Mouse (Mus musculus) lung, postnatal 0 days (tissue): ENCODE data around the gene Mindy4. TPM values are rescaled to one million over a fixed set of nuclear protein-coding genes. Genes with fewer than 3 reads are reported as not detected.

Source experiments
- ATAC-seq: fragments of 200-750 bp; cut with Nextera tagmentation; 2 replicates; pipeline ENCODE4 v1.8.0; 2017; ENCODE audit warnings: moderate library complexity
- DNase-seq: peaks from one replicate; pipeline ENCODE4 v3.0.0-alpha.2; 2016; ENCODE audit warnings: low spot score
- H3K27ac ChIP-seq: fragments of 300-500 bp; sonication (generic); 2 replicates; pipeline ENCODE4 v1.5.1; 2014; ENCODE audit warnings: antibody characterized with exemption, mild to moderate bottlenecking, low read length, mixed read lengths
- H3K27me3 ChIP-seq: fragments of 300-500 bp; sonication (generic); replicated peaks from 2 replicates; pipeline ENCODE4 v1.6.1; 2014; ENCODE audit warnings: low read length, mixed read lengths; ENCODE audit not compliant: insufficient read depth
- H3K36me3 ChIP-seq: fragments of 300-500 bp; sonication (generic); 2 replicates; pipeline ENCODE4 v1.6.1; 2014; ENCODE audit warnings: low read length, mixed read lengths; ENCODE audit not compliant: insufficient read depth
- H3K4me1 ChIP-seq: fragments of 300-500 bp; sonication (generic); 2 replicates; pipeline ENCODE4 v1.6.1; 2014; ENCODE audit warnings: antibody characterized with exemption, low read depth, low read length, mixed read lengths; ENCODE audit not compliant: insufficient read depth
- H3K4me2 ChIP-seq: fragments of 300-500 bp; sonication (generic); replicated peaks from 2 replicates; pipeline ENCODE4 v1.6.1; 2014; ENCODE audit warnings: low read depth, mild to moderate bottlenecking, low read length, moderate library complexity, mixed read lengths
- H3K4me3 ChIP-seq: fragments of 300-500 bp; sonication (generic); 2 replicates; pipeline ENCODE4 v1.5.1; 2014; ENCODE audit warnings: low read depth, low read length
- H3K9ac ChIP-seq: fragments of 300-500 bp; sonication (generic); replicated peaks from 2 replicates; pipeline ENCODE4 v1.6.1; 2014; ENCODE audit warnings: low read depth, mild to moderate bottlenecking
- H3K9me3 ChIP-seq: fragments of 300-500 bp; sonication (generic); 2 replicates; pipeline ENCODE4 v1.6.1; 2016; ENCODE audit warnings: low read length, mixed read lengths
- CTCF ChIP-seq: IDR thresholded peaks from 2 replicates; pipeline ENCODE4 v1.5.1; 2016; ENCODE audit warnings: antibody characterized with exemption, mild to moderate bottlenecking
- EP300 ChIP-seq: IDR thresholded peaks from 2 replicates; pipeline ENCODE4 v1.6.1; 2016; ENCODE audit warnings: antibody characterized with exemption, mild to moderate bottlenecking, control low read depth
- WGBS: fragments of 180-500 bp; shearing (Covaris S2); extraction: QIAGEN DNeasy Blood & Tissue Kit; methylation state at CpG from one replicate; pipeline ENCODE4 v1.1.7; 2014; 5-methylcytosine and 5-hydroxymethylcytosine counted together
- polyA plus RNA-seq: library from polyadenylated mRNA; unstranded; fragments of >200 nt; fragmentation: Nextera tagmentation; extraction: Ambion mirVana; gene quantifications from 2 replicates; pipeline ENCODE4 v1.2.1, GENCODE M21; 2015

Gene Mindy4
- polyA plus RNA-seq, 1 experiment from 2014 or later: 14.4 TPM

GRCm38 (mm10) chr6:55272952-55273351, 69.8 kb downstream of the Mindy4 start:
- Histone ChIP-seq H3K9ac (no peak overlapping the region), H3K36me3 (no peaks in the 10 kb centered on the region), H3K4me1 (peaks cover 14% of the 10 kb centered on the region), H3K27me3 (no peaks in the 10 kb centered on the region), H3K9me3 (no peaks in the 10 kb centered on the region), H3K4me3 (no peak overlapping the region), H3K4me2 (no peak overlapping the region), H3K27ac (no peak overlapping the region)
- no peak for TF ChIP-seq EP300
- TF ChIP-seq CTCF: no peak
- ATAC-seq (peak; percentile 27), DNase-seq (no peak)
- 62% methylated on average over 7 of the region's 7 CpGs for WGBS

DNA sequence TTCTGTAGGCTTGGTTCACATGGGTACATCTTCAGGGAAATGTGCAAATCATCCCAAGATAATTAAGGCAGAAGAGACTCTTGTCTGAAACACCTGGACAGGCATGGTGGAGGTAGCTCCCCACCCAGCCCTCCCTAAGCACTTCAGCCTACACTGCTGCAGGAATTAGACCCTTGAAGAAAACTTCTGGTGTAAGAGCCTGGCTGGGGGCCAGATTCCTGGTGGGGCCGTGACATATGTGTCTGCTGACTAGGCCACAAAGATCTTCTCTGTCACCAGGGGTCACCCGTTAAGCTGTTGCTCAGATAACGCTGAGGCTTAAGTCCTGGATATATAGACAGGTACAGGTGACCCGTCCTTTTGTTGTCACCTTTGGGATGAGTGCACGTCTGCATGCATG, 70.3 kb downstream of the Mindy4 start:
- WGBS: 46% methylated on average over 5 of the region's 5 CpGs
- H3K9ac ChIP-seq: no peak overlapping the region
- H3K27me3 ChIP-seq: no peaks in the 10 kb centered on the region
- H3K27ac ChIP-seq: no peak overlapping the region
- TF ChIP-seq EP300 (0 out of 2 replicates have a peak, but pooled peaks have one; percentile 17), CTCF (no peak)
- no peaks in the 10 kb centered on the region for H3K9me3 ChIP-seq
- H3K4me3 ChIP-seq: no peak overlapping the region
- DNase-seq (peak; percentile 67), ATAC-seq (peak; percentile 84)
- no peaks in the 10 kb centered on the region for H3K36me3 ChIP-seq
- H3K4me1 ChIP-seq: peaks cover 14% of the 10 kb centered on the region
- H3K4me2 ChIP-seq: no peak overlapping the region

DNA sequence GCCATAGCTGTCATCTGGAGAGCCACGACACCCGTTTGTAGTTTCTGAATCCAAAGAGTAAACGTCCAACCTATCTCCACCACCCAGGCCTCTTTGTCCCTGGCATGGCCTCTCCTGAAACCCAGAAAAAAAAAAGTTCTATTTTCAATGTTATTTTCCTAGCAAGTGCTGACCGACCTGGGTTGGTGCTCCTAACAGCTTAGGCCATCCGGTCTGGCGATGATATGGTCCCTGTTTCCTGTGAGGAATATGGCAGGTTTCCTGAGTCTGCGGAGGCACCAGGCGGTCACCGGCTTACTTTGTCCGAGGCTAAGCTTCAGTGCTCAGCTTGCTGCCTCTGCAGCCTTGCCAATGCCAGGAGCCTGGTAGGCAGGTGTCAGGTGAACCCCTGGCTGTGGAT, 71.8 kb downstream of the Mindy4 start:
- Histone ChIP-seq H3K4me2 (no peak overlapping the region), H3K9me3 (no peaks in the 10 kb centered on the region), H3K27ac (no peak overlapping the region), H3K9ac (no peak overlapping the region), H3K27me3 (no peaks in the 10 kb centered on the region), H3K4me3 (no peak overlapping the region), H3K36me3 (no peaks in the 10 kb centered on the region), H3K4me1 (peaks cover 14% of the 10 kb centered on the region)
- ATAC-seq: no peak
- DNase-seq: no peak
- 63% methylated on average over 10 of the region's 10 CpGs for WGBS
- TF ChIP-seq EP300 (no peak), CTCF (no peak)

DNA sequence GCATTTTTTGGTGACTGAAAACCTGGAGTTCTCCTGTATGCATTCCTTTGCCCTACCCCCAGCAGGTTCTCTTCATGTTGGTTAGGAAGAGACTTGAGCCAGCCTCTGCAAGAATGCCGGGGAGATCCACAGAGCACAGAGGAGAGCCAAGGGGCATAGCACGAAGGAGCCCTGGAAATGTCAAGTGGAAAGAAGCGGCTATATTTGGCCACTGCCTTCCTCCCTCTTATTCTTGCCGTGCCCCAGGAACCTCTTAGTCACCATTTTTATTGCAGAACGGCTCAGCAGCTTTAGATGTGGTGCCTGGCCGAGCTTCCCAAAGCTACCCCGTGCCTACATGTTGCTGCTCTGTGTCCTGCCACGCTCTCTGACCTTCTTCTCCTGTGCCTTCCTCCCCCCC, 72.6 kb downstream of the Mindy4 start:
- 55% methylated on average over 8 of the region's 8 CpGs for WGBS
- TF ChIP-seq EP300 (no peak), CTCF (no peak)
- DNase-seq (peak; percentile 31), ATAC-seq (peak; percentile 45)
- Histone ChIP-seq H3K27ac (no peak overlapping the region; the same call in 1 of the 2 replicates), H3K4me3 (no peak overlapping the region), H3K4me1 (peaks cover 14% of the 10 kb centered on the region), H3K36me3 (no peaks in the 10 kb centered on the region), H3K27me3 (no peaks in the 10 kb centered on the region), H3K9ac (no peak overlapping the region), H3K9me3 (no peaks in the 10 kb centered on the region), H3K4me2 (no peak overlapping the region)

DNA sequence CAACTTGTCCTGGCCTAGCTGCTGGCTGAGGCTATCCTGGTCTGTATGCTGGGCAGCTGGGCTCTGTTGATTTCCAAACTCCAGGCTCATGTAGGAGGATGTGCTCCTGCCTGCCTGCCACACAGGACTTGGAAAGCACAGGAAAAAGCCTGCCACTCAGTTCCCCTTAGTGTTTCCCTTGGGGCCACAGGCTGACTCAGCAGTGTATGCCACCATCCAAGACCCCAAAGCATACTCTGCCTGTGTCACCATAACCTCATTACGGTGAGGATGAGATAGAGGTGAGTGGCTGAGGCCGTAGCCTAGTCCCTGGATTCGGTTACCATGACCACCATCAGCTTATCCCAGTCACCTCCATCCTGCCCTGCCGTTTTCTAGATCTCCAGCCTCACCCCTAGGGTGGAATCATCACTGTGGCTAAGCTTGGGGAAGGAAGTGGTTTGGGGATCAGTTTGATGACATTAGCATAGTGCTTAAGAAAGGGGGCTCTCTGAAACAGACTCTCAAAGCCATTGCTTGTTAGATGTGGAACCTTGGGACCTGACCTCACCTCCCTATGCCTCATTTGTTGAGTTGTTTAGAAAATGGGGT, 73.6 kb downstream of the Mindy4 start:
- peaks cover 14% of the 10 kb centered on the region for H3K4me1 ChIP-seq
- DNase-seq (no peak), ATAC-seq (no peak)
- H3K4me3 ChIP-seq: no peak overlapping the region
- no peak overlapping the region for H3K9ac ChIP-seq
- H3K27ac ChIP-seq: no peak overlapping the region
- no peaks in the 10 kb centered on the region for H3K9me3 ChIP-seq
- H3K36me3 ChIP-seq: no peaks in the 10 kb centered on the region
- H3K27me3 ChIP-seq: no peaks in the 10 kb centered on the region
- no peak overlapping the region for H3K4me2 ChIP-seq
- TF ChIP-seq CTCF: no peak
- no peak for TF ChIP-seq EP300
- 78% methylated on average over 4 of the region's 4 CpGs for WGBS

- Histone ChIP-seq H3K4me1 (peaks cover 10% of the 10 kb centered on the region), H3K9ac (no peak overlapping the region), H3K27me3 (no peaks in the 10 kb centered on the region), H3K4me2 (no peak overlapping the region), H3K9me3 (no peaks in the 10 kb centered on the region), H3K27ac (no peak overlapping the region), H3K4me3 (no peak overlapping the region), H3K36me3 (no peaks in the 10 kb centered on the region)
- no peak for DNase-seq
- no peak for ATAC-seq
- 82% methylated on average over 6 of the region's 6 CpGs for WGBS
- no peak for TF ChIP-seq CTCF
- no peak for TF ChIP-seq EP300
Measured at GRCm38 (mm10) chr6:55278086-55278485, 74.9 kb downstream of the Mindy4 start.

GRCm38 (mm10) chr6:55278520-55278919, 75.3 kb downstream of the Mindy4 start:
- Histone ChIP-seq H3K27ac (no peak overlapping the region), H3K36me3 (no peaks in the 10 kb centered on the region), H3K4me2 (no peak overlapping the region), H3K4me3 (no peak overlapping the region), H3K4me1 (0 out of 2 replicates have a peak, but pooled peaks cover 8% of the 10 kb centered on the region), H3K9me3 (no peaks in the 10 kb centered on the region), H3K27me3 (no peaks in the 10 kb centered on the region), H3K9ac (no peak overlapping the region)
- ATAC-seq: no peak
- WGBS: 64% methylated on average over 4 of the region's 4 CpGs
- no peak for TF ChIP-seq CTCF
- TF ChIP-seq EP300: no peak
- no peak for DNase-seq
